Mouse (Mus musculus) kidney, postnatal 10 days (tissue): Measurements from ENCODE around the gene Pfkl.
"Not testable (repeated sequence)": the region's sequence is repeated elsewhere in the genome, so short reads cannot be mapped to it uniquely, and the experiment has no call there.

Experiments used
- DNase-seq: peaks from one replicate; pipeline ENCODE4 v3.0.0; 2021; ENCODE audit warnings: mixed read lengths

Gene Pfkl

GRCm38 (mm10) chr10:77969973-77970325 is 39.9 kb downstream of the Pfkl start:
- no peak for DNase-seq

- DNase-seq, result peak; percentile 56
Measured at GRCm38 (mm10) chr10:77969274-77969972, 40.5 kb downstream of the Pfkl start.

- DNase-seq, result no peak
Measured at GRCm38 (mm10) chr10:77963971-77964370, 45.9 kb downstream of the Pfkl start.

- DNase-seq, result no peak
Measured at GRCm38 (mm10) chr10:77962725-77963124, 47.2 kb downstream of the Pfkl start.

- not testable (repeated sequence) for DNase-seq
Measured at GRCm38 (mm10) chr10:77950468-77950867, 59.4 kb downstream of the Pfkl start.

- no peak for DNase-seq
Measured at GRCm38 (mm10) chr10:77939685-77940084, 70.2 kb downstream of the Pfkl start.
